In the genomic region with DNA sequence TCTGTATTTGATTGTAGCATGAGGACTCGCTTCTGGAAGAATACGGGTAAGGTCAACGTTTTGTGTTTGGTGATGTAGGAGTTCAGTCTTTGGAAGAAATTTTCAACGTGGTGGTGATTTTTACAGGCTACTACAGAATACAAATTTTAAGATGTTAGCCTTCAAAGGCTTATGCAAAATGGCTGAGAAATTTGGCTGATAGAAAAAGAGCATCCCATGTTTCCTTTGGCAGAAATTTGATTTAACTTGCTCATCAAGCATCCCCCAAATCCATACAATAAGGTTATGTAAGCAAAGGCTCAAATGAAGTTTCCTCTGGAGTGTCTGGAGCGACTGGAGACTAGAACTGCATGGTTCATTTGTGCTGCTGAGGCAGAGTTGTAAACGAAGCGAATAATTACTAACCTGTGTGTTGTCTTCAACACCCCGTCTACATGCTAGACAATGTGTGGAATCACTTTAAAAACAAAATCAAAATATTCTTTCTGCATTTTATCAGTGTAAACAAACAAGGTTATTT, we compare ENCODE assay signal across 10 mouse cellular contexts. TPM values are rescaled to one million over a fixed set of nuclear protein-coding genes. Genes with fewer than 3 reads are reported as not detected.
DNase-seq lines count a peak whose midpoint lies in the region; ATAC-seq and TF ChIP-seq lines count a peak whose summit lies in the region.
"Had no signal": no experiment of that assay in that cellular context is flagged by ENCODE, and none has a peak within 500 bp of the region (broad histone marks: within the 10 kb centered on the region; RNA-seq: fewer than 3 reads in every experiment).

No protein-coding gene starts in this region.

- H3K9ac ChIP-seq in kidney, postnatal 0 days (ENCODE audit: low read depth, low read length) = no peak overlapping the region
- no peak overlapping the region for H3K9ac ChIP-seq in embryonic facial prominence, embryonic 11.5 days (replicated peaks; ENCODE audit: low read length)
- H3K9ac ChIP-seq in intestine, embryonic 15.5 days = no peak overlapping the region
- H3K9ac ChIP-seq in neural tube, embryonic 14.5 days (replicated peaks; ENCODE audit: low read depth, low read length) = no peak overlapping the region

- H3K4me2 ChIP-seq in kidney, postnatal 0 days (ENCODE audit: low read length) = peak overlapping the region; percentile 88
- peak overlapping the region; percentile 93 for H3K4me2 ChIP-seq in embryonic facial prominence, embryonic 11.5 days (ENCODE audit: low read depth, low read length)
- peak overlapping the region; percentile 86 for H3K4me2 ChIP-seq in intestine, embryonic 15.5 days (replicated peaks)
- peak overlapping the region; percentile 88 for H3K4me2 ChIP-seq in neural tube, embryonic 14.5 days (ENCODE audit: low read depth, low read length)

- no peak for TF ChIP-seq CTCF in kidney, postnatal 0 days (IDR thresholded peaks at IDR 0.05; ENCODE audit: low read depth)

- H3K4me1 ChIP-seq in kidney, postnatal 0 days (replicated peaks; ENCODE audit: insufficient read depth, low read length) = 0 out of 2 replicates have a peak, but pooled peaks cover under 1% of the 10 kb centered on the region
- H3K4me1 ChIP-seq in embryonic facial prominence, embryonic 11.5 days (ENCODE audit: control insufficient read depth, insufficient read depth, low read length) = no peaks in the 10 kb centered on the region
- H3K4me1 ChIP-seq in intestine, embryonic 15.5 days (replicated peaks) = no peaks in the 10 kb centered on the region
- peaks cover 6% of the 10 kb centered on the region; the same call in 1 of the 2 replicates for H3K4me1 ChIP-seq in neural tube, embryonic 14.5 days (ENCODE audit: control insufficient read depth, insufficient read depth, low read length)

- ATAC-seq in kidney, postnatal 0 days (replicated peaks; ENCODE audit: low FRiP score, low read depth) = no peak
- no peak for ATAC-seq in embryonic facial prominence, embryonic 11.5 days (replicated peaks; ENCODE audit: insufficient number of reproducible peaks, low FRiP score, low TSS enrichment, low read depth)
- ATAC-seq in intestine, embryonic 15.5 days = no peak
- no peak for ATAC-seq in neural tube, embryonic 14.5 days (ENCODE audit: low read depth)

- H3K36me3 ChIP-seq in kidney, postnatal 0 days (ENCODE audit: insufficient read depth, low read length) = no peaks in the 10 kb centered on the region
- H3K36me3 ChIP-seq in embryonic facial prominence, embryonic 11.5 days (replicated peaks; ENCODE audit: control insufficient read depth, insufficient read depth, low read depth, low read length) = no peaks in the 10 kb centered on the region
- H3K36me3 ChIP-seq in intestine, embryonic 15.5 days = no peaks in the 10 kb centered on the region
- no peaks in the 10 kb centered on the region for H3K36me3 ChIP-seq in neural tube, embryonic 14.5 days (ENCODE audit: control insufficient read depth, insufficient read depth, low read length)

- H3K9me3 ChIP-seq in kidney, postnatal 0 days (replicated peaks; ENCODE audit: low read length) = no peaks in the 10 kb centered on the region
- no peaks in the 10 kb centered on the region for H3K9me3 ChIP-seq in embryonic facial prominence, embryonic 11.5 days (replicated peaks; ENCODE audit: control insufficient read depth, low read length)
- no peaks in the 10 kb centered on the region for H3K9me3 ChIP-seq in intestine, embryonic 15.5 days
- H3K9me3 ChIP-seq in neural tube, embryonic 14.5 days (ENCODE audit: control insufficient read depth, low read length) = no peaks in the 10 kb centered on the region

- no peak overlapping the region for H3K27ac ChIP-seq in kidney, postnatal 0 days
- no peak overlapping the region for H3K27ac ChIP-seq in embryonic facial prominence, embryonic 11.5 days (replicated peaks; ENCODE audit: low read depth, low read length)
- H3K27ac ChIP-seq in intestine, embryonic 15.5 days = no peak overlapping the region
- H3K27ac ChIP-seq in neural tube, embryonic 14.5 days (ENCODE audit: low read depth, low read length) = no peak overlapping the region

- peak overlapping the region; percentile 69 for H3K4me3 ChIP-seq in kidney, postnatal 0 days (replicated peaks; ENCODE audit: low read depth, low read length)
- peak overlapping the region; percentile 64; the same call in 1 of the 2 replicates for H3K4me3 ChIP-seq in embryonic facial prominence, embryonic 11.5 days (ENCODE audit: low read depth, low read length)
- peak overlapping the region; percentile 67 for H3K4me3 ChIP-seq in intestine, embryonic 15.5 days (replicated peaks)
- peak overlapping the region; percentile 77; the same call in 1 of the 2 replicates for H3K4me3 ChIP-seq in neural tube, embryonic 14.5 days (ENCODE audit: low read depth, low read length)

- 25% methylated on average over 8 of the region's 8 CpGs for WGBS in kidney, postnatal 0 days
- 43% methylated on average over 8 of the region's 8 CpGs for WGBS in embryonic facial prominence, embryonic 11.5 days
- 40% methylated on average over 8 of the region's 8 CpGs for WGBS in intestine, embryonic 15.5 days
- WGBS in neural tube, embryonic 14.5 days = 20% methylated on average over 8 of the region's 8 CpGs

- H3K27me3 ChIP-seq in kidney, postnatal 0 days (ENCODE audit: insufficient read depth, low read length) = no peaks in the 10 kb centered on the region
- H3K27me3 ChIP-seq in embryonic facial prominence, embryonic 11.5 days (ENCODE audit: control insufficient read depth, insufficient read depth, low read length) = no peaks in the 10 kb centered on the region
- no peaks in the 10 kb centered on the region for H3K27me3 ChIP-seq in intestine, embryonic 15.5 days (replicated peaks)
- no peaks in the 10 kb centered on the region; the same call in 1 of the 2 replicates for H3K27me3 ChIP-seq in neural tube, embryonic 14.5 days (ENCODE audit: control insufficient read depth, insufficient read depth, low read length)

- no peak for DNase-seq in kidney, postnatal 0 days (ENCODE audit: low spot score)
- DNase-seq in kidney, adult 18-20 months = no peak
- peak; percentile 34 for DNase-seq in embryonic facial prominence, embryonic 11.5 days (ENCODE audit: low spot score)
- DNase-seq in right cerebral cortex, adult 18-20 months = no peak
- no peak for DNase-seq in kidney, postnatal 36 days
- no peak for DNase-seq in T-cell, adult 2 months (ENCODE audit: low spot score)
- DNase-seq: adrenal gland, postnatal 14 days; thymus, postnatal 14 days had no signal

RNA-seq across cellular contexts. Expression of a gene that starts 1.5 kb away (rescaled TPM):
- polyA plus RNA-seq in kidney, postnatal 0 days (2015; fragmentation: Nextera tagmentation; extraction: Ambion mirVana) = 16.3 and 22.3 TPM in 2 replicates
- polyA plus RNA-seq in embryonic facial prominence, embryonic 11.5 days (2014; fragmentation: Nextera tagmentation; extraction: Ambion mirVana) = 25.7 and 38.7 TPM in 2 replicates
- polyA plus RNA-seq in intestine, embryonic 15.5 days (2015; fragmentation: Nextera tagmentation; extraction: Ambion mirVana) = 12.8 and 17.8 TPM in 2 replicates
- 8.8 and 11.1 TPM in 2 replicates for polyA plus RNA-seq in neural tube, embryonic 14.5 days (2014; fragmentation: Nextera tagmentation; extraction: Ambion mirVana)
